Mouse (Mus musculus) left cerebral cortex, adult 9 months (tissue): ENCODE measurements around the gene Rngtt.
A peak's percentile ranks its signal among the peaks of the same experiment; 100 is the strongest.
"Not testable (repeated sequence)": the region's sequence is repeated elsewhere in the genome, so short reads cannot be mapped to it uniquely, and the experiment has no call there.

ENCODE experiments used
- DNase-seq, 2 experiments: peaks; one replicate each; pipeline ENCODE4 v3.0.0; 2022; ENCODE audit warnings: low spot score in 2 of 2

Gene Rngtt

DNA sequence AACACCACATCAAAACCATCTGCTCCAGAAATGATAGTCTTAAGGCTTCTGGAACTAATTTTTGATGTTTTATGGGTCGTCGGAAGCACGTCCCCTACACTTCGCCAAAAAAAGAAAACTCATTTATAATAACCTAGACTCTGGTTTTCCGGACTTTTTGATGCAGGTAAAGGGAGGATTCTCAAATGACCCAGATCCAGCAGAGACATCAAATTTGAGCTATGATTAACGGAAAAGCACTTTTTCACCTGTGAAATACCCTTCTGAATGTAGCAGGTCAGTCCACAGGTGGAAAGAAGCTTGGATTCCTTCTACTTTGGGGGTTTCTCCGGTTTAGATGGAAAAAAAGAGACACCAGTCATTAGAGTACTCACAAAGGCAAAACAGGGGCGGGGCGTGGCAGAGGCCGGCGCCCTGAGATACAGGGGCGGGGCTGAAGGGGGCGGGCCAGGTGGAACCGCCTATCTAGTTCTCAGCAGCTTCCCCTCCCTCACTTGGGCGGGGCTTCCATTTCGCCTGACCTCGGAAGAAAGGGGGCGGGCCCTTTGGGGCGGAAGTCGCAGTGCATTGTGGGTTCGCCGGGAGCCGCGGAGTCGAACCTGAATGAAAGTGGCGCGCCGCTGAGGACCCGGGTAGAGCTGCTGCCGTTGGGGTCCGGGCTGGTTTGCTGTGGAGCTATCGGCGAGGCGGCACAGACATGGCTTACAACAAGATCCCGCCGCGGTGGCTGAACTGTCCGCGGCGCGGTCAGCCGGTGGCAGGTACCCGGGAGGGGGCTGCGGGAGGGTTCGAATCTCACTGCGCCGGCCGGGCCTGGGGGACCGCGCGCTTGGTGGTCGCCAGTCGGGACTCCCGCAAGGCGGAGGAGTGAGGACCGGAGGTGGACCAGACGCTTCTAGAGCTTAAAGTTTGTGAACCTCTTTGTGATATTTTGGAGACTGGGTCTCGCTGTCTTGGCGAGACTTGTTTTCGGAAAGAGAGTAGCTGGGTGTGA, at the start of gene Rngtt:
Rngtt (plus strand) TSS at position 548 of the 994 bp plus-strand sequence.
- DNase-seq = peak; percentile 83 to 95

DNA sequence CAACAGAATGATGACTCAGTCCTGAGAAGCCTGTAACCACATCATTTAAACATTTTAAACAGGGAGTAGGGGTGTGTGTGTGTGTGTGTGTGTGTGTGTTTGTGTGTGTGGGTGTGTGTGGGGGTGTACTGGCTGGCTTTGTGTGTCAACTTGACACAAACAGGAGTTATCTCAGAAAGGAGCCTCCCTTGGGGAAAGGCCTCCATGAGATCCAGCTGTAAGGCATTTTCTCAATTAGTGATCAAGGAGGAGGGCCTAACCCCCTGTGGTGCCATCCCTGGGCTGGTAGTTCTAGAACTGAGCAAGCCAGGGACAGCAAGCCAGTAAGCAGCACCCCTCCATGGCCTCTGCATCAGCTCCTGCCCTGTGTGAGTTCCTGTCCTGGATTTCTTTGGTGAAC, 49.8 kb upstream of the Rngtt start:
- no peak for DNase-seq

- DNase-seq = peak in 1 of 2 experiments; percentile 31
Observed at GRCm38 (mm10) chr4:33261311-33261753, 48.8 kb upstream of the Rngtt start.

DNA sequence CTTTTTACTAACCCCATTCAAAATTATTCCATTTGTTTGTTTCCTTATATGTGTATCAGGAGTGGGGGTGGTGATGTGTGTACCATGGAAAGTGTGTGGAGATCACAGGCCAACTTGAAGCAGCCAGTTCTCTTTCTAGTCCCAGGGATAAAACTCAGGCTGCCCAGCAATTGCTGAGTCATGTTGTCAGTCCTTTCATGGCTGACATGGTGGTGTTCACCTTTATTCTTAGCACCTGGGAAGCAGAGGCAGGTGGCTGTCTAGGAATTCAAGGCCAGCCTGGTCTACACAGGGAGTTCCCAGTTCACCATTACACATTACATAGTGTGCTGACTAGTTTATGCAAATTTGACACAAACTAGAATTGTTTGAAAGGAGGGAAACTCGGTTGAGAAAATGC, 47.2 kb upstream of the Rngtt start:
- DNase-seq = no peak

DNA sequence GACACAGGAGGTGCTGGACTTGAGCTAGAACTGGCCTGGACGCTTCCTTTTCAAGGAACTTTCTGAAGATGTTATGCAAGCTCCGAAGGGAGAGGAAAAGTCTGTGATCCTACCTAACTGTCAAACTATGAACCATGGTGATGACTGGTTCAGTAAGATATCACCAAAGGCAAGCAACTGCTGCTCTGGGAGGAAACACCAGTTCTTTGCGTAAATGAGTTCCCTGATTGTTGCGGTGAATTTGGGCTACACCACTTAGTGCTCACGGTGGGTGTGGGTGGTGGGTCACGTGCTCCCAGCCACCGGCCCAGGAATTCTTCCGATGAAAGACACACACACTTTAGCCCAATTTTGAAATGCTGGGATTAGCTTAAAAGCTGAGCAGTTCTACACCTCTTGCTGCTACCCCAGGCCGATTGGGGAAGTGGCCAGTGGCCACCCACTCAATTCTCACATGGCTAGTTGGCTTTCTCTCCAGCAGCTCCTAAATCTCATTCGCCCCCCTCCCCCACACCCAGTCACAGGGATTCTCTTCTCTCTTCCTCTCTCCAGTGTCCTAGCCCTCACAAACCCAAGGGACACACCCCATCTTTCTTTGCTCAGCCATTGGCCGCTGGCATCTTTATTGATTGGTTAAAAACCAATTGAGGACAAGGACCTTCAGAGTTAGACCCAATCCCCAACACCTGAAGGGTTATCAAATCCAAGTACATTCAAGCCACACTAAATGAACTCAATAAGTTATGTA, 45.0 kb upstream of the Rngtt start:
- DNase-seq = no peak

DNA sequence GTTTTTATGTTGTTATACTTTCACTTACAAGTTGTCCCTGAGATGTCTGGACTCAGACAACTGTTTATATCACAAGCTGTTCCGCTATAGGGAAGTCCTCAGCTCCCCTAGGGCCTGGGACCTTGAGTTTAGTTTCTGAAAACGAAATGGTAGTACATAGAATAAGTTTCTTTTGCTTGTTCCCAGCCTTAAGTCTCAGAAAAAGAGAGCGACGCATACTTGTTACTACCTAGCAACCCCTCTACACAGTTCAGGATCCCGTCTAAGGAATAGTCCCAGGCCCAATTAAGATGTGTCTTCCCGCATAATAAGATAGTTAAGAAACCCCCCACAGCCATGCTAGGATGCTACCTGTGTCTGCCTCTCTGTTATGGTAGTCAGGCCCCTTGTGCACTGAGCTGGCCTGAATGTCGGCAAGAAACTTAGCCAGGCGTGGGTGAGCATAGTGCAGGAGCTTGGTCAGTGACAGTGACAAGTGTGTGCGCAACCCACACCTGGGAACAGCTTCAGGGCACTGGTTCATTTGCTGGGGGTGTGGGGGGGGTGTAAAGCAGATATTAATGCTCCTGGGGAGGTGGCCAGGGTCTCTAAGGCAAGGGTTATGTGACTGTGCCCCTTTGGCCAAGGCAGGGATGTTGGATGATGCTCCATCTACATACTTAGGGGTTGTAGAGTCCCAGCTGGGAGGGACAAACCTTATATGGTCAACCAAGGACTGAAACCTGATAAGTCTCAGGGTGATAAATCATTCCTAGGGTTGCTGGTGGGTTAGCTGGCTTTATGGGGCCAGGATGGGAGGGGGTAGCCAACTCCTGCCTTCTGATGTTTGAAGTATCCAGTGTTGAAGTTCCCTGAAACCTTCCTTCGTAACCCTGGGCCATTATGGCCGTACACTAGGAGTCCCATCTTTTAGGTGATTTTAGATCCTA, 39.5 kb upstream of the Rngtt start:
- DNase-seq = no peak

DNA sequence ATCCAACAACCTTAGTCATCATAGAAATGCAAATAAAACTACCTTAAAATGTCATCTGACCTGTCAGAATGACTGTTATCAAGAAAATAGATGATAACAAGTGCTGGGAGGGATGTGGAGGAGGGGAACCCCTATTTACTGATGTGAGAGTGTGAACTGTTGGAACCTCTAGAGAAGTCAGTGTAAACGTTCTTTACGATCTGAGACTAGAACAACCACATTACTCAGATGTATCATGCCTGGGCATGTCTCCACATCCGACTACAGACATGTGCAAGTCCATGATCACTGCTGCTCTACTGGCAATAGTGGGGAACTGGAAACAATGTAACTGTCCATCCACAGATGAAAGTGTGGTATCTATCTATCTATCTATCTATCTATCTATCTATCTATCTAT, 36.7 kb upstream of the Rngtt start:
- no peak for DNase-seq

- no peak for DNase-seq
Observed at GRCm38 (mm10) chr4:33281891-33282685, 28.0 kb upstream of the Rngtt start.

- DNase-seq = no peak
Observed at GRCm38 (mm10) chr4:33284083-33284880, 25.8 kb upstream of the Rngtt start.

DNA sequence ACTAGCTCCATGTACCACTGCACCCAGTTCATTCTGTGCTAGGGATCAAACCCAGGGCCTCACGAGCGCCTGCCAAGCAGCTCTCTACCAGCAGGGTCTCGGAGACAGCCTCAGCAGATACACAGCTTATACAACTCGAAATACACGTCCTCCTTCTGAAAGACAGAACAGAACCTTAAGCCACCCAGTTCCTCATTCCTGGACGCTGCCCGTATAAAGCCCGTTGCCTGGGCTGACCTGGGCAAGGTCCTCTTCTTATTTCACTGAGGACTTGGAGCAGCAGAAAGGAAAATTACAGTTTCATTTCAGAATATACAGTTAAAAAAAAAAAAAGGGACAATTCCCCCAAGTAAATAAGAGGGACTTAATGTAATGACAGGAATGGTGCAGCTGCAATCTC, 24.7 kb upstream of the Rngtt start:
- no peak for DNase-seq

DNA sequence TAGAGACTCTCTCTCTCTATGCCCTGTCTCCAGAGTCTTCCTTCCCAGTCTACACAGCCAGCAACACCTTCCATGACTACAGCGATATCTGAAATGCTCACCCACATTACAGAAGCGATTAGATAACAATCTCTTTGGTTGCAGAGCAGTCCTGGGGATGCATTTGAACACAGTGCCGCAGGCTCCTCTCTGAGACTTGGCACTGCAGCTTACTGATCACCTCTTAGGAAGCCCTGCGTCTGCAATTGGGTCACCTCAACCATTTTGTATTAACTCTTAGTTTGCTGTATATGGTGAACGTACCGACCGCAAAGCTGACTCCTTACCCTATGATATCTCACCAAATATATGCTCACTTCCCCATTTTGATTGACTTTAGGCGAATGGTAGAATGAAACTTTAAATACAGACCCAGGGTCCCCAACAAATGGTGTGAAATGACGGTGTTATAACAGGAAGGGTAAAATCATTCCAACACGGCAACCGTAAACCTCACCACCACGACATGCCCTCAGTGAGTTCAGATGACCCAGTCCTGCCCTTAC, 20.9 kb upstream of the Rngtt start:
- no peak for DNase-seq

DNA sequence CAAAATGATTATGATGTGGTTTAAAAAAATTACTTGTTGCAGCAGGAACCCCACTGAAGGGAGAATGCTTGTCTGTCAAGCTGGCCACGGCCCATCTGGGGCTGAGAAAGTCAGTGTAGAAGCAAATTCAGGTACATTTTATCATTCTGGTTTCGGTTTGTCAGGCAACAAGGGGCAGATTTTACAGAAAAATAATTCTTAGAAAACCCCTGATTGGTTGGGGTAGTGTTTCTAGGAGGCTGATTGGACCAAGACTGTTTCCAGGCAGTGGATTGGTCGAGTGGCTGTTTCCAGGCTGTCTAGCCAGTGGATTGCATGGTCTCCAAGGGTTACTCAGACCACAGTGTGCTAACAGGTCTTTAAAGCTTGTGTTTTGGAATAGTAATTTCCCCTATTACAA, 20.1 kb upstream of the Rngtt start, which contains the start of gene Pnrc1:
Pnrc1 (minus strand) TSS at position 162 of the 400 bp plus-strand sequence.
- peak in 1 of 2 experiments; percentile 29 for DNase-seq

GRCm38 (mm10) chr4:33290878-33291277, 19.2 kb upstream of the Rngtt start:
- DNase-seq = no peak

GRCm38 (mm10) chr4:33292409-33293370, 17.4 kb upstream of the Rngtt start:
- peak in 1 of 2 experiments; percentile 59 for DNase-seq

DNA sequence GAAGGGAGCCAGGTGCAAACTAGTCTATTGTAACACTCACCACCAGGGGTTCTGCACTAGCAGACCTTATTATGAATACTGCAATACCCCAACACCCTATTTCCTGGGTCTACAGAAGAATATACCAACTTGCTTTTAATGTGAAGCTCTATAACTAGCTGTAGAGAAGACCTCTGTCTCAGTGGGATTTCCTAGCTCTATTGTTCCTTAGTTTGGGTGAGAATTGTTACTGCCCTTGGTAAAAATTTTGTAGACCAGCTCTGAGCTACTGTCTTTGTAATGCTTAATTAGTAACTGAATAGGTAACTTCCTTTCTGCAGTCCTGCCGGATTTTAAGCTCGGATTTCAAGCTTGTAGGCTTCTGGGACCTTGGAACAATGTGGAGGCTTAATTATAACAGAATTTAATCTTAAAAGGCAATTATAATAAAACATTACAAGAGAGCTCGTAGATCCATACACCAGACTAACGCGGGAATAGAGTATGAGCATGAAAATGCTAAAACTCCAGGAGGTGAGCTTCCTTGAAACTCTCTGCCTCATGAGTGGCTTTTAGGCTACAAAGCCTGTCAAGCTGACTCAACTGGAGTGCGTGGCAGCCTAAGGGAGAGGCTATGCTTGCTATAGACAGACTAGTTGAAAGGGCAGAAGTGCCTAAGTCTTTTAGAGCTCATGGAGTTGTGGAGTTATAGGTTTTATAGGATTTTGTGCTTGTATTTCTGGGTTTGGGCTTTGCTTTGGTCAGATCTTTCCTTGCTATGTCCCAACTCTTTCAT, 9.0 kb upstream of the Rngtt start:
- not testable (repeated sequence) for DNase-seq

DNA sequence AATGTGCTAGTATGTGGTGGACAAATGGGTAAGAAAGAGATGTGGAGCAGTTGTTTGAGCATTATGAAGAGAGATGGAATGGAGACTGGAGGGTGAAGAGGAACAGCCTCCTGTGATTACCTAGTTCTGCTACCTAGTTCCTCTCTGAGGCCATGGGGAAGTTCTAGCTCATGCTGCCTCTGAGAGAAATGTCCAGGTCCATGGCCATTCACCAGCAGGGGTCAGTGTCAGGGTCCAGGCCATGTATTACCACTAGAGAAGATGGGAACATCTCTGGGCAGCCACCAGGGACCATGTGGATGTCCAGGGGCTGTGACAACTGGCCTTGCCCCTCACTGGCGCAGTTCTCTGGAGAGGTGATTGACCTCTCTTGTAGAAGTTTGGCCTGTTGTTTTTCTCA, 7.1 kb upstream of the Rngtt start:
- no peak for DNase-seq

DNA sequence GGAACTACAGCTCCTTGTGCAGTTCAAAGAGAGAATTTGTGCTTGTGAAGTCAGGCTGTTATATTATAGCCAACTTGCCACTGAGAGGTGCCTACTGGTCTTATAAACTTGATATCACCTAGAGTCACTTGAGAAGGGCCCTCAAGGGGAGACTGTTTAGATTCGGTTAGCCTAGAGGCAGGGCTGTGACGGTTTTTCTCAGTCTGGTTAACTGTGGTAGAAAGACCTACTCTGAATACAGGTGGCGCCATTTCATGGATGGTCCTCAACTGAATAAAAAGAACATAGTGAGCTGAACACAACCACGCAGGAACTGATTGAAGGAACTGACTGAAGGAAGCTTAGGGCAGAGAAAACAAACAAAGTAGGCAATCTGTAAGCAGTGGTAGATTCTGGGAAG, 3.0 kb upstream of the Rngtt start:
- DNase-seq = no peak
